Mouse (Mus musculus): Measurements from ENCODE around the gene Ddb1.

Gene Ddb1

GRCm38 (mm10) chr19:10658406-10658805 is 53.3 kb downstream of the Ddb1 start:
- DNase-seq (ENCODE audit: extremely low spot score, low spot score) = no peak

GRCm38 (mm10) chr19:10661373-10661772 is 56.2 kb downstream of the Ddb1 start:
- DNase-seq (ENCODE audit: extremely low spot score, low spot score) = no peak

GRCm38 (mm10) chr19:10661919-10662318 is 56.8 kb downstream of the Ddb1 start:
- DNase-seq (ENCODE audit: extremely low spot score, low spot score) = no peak

GRCm38 (mm10) chr19:10662665-10663064 is 57.5 kb downstream of the Ddb1 start:
- no peak for DNase-seq (ENCODE audit: extremely low spot score, low spot score)

GRCm38 (mm10) chr19:10665093-10665492 is 60.0 kb downstream of the Ddb1 start:
- DNase-seq (ENCODE audit: extremely low spot score, low spot score) = no peak

GRCm38 (mm10) chr19:10665499-10665898 is 60.4 kb downstream of the Ddb1 start:
- peak; percentile 64 for DNase-seq (ENCODE audit: extremely low spot score, low spot score)

- DNase-seq (ENCODE audit: extremely low spot score, low spot score) = no peak
Measured at GRCm38 (mm10) chr19:10671319-10671718, 66.2 kb downstream of the Ddb1 start.

GRCm38 (mm10) chr19:10671854-10672417 is 66.8 kb downstream of the Ddb1 start:
- DNase-seq (ENCODE audit: extremely low spot score, low spot score) = no peak

GRCm38 (mm10) chr19:10673275-10673674 is 68.1 kb downstream of the Ddb1 start:
- no peak for DNase-seq (ENCODE audit: extremely low spot score, low spot score)

GRCm38 (mm10) chr19:10676656-10677055 is 71.5 kb downstream of the Ddb1 start:
- no peak for DNase-seq (ENCODE audit: extremely low spot score, low spot score)

GRCm38 (mm10) chr19:10677915-10678771 is 73.0 kb downstream of the Ddb1 start, which contains the start of gene Pga5:
Gene Pga5, minus strand, starts transcription at chr19:10678071.
- DNase-seq (ENCODE audit: extremely low spot score, low spot score) = peak; percentile 52

GRCm38 (mm10) chr19:10678772-10679067 is 73.6 kb downstream of the Ddb1 start:
- no peak for DNase-seq (ENCODE audit: extremely low spot score, low spot score)
